Mouse (Mus musculus) small intestine, adult 2 months (tissue): ENCODE results near the gene Gm49340. TPM values are rescaled to one million over a fixed set of nuclear protein-coding genes. Genes with fewer than 3 reads are reported as not detected.

Experiments used
- H3K27ac ChIP-seq: fragments of 200-500 bp; 2 replicates; pipeline ENCODE4 v1.5.1; 2012; ENCODE audit warnings: low read depth, low read length, control low read depth, inconsistent platforms; ENCODE audit not compliant: insufficient read depth
- H3K27me3 ChIP-seq: fragments of 200-500 bp; 2 replicates; pipeline ENCODE4 v1.6.1; 2012; ENCODE audit warnings: mild to moderate bottlenecking, moderate library complexity, low read length, inconsistent platforms; ENCODE audit not compliant: control insufficient read depth, insufficient read depth
- H3K36me3 ChIP-seq: fragments of 200-500 bp; 2 replicates; pipeline ENCODE4 v1.6.1; 2012; ENCODE audit warnings: mild to moderate bottlenecking, low read length, control low read depth, inconsistent platforms; ENCODE audit not compliant: control insufficient read depth, insufficient read depth
- H3K4me1 ChIP-seq: fragments of 200-500 bp; 2 replicates; pipeline ENCODE4 v1.6.1; 2012; ENCODE audit warnings: low read length, inconsistent platforms, mixed read lengths; ENCODE audit not compliant: control insufficient read depth, insufficient read depth, insufficient read length
- H3K4me3 ChIP-seq: fragments of 200-500 bp; 2 replicates; pipeline ENCODE4 v1.5.1; 2012; ENCODE audit warnings: low read depth, mild to moderate bottlenecking, control low read depth, inconsistent platforms, low read length, moderate library complexity
- CTCF ChIP-seq: fragments of 200-500 bp; IDR thresholded peaks from 2 replicates; pipeline ENCODE4 v1.5.1; 2012; ENCODE audit warnings: low read depth, mild to moderate bottlenecking, control low read depth, inconsistent platforms, low read length, moderate library complexity, mixed read lengths; ENCODE audit not compliant: insufficient replicate concordance, insufficient read length; ENCODE audit errors: extremely low read depth
- POLR2A ChIP-seq: fragments of 200-500 bp; IDR thresholded peaks from 2 replicates; pipeline ENCODE4 v1.6.1; 2012; ENCODE audit warnings: low read depth, mild to moderate bottlenecking, control low read depth, inconsistent platforms, low read length, moderate library complexity
- WGBS: fragments of 180-500 bp; shearing (Covaris S2); methylation state at CpG from one replicate; pipeline ENCODE4 v1.1.7; 2018; 5-methylcytosine and 5-hydroxymethylcytosine counted together
- polyA plus RNA-seq: library from polyadenylated mRNA; depleted of rRNA; stranded (reverse); fragments of >200 nt; gene quantifications from 2 replicates; pipeline ENCODE4 v1.2.3, GENCODE M21; 2012; rRNA removed

The Gm49340 gene
- polyA plus RNA-seq, 1 experiment = not detected

- no peaks in the 10 kb centered on the region for H3K36me3 ChIP-seq
- WGBS = 46% methylated on average over 4 of the region's 4 CpGs
- H3K27me3 ChIP-seq = no peaks in the 10 kb centered on the region
- no peaks in the 10 kb centered on the region; the same call in 1 of the 2 replicates for H3K4me1 ChIP-seq
- no peak overlapping the region for H3K4me3 ChIP-seq
- TF ChIP-seq POLR2A (no peak), CTCF (no peak)
- H3K27ac ChIP-seq = peak overlapping the region; percentile 85
Observed at GRCm38 (mm10) chr11:73336919-73337318, 7.4 kb downstream of the Gm49340 start.

DNA sequence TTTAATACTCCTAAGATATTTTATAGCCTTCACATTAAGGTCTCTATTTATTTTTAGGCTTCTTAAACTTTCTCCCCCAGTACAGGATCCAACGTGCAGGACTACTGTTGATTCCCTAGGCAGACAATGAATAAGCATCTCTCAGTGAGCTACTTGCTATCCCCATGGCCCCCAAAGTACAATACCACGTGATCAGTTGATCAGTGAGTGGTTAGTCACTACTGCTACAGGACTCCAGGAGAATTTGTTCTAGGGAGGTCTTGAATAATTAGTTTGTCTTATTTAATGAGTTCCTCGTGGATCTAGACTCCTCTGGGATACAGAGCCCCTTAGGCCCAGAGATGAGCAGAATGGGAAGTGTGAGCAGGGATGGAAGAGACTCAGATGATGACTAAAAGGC, 20.9 kb downstream of the Gm49340 start, which contains the start of gene Olfr20:
Gene Olfr20, plus strand, starts transcription at position 301 of the 400 bp plus-strand sequence.
- Histone ChIP-seq H3K36me3 (no peaks in the 10 kb centered on the region), H3K4me3 (no peak within 1 kb of the TSS), H3K27me3 (no peaks in the 10 kb centered on the region), H3K27ac (no peak within 1 kb of the TSS), H3K4me1 (no peaks in the 10 kb centered on the region)
- TF ChIP-seq CTCF (no peak), POLR2A (no peak)
- WGBS = 45% methylated on average over 3 of the region's 3 CpGs

DNA sequence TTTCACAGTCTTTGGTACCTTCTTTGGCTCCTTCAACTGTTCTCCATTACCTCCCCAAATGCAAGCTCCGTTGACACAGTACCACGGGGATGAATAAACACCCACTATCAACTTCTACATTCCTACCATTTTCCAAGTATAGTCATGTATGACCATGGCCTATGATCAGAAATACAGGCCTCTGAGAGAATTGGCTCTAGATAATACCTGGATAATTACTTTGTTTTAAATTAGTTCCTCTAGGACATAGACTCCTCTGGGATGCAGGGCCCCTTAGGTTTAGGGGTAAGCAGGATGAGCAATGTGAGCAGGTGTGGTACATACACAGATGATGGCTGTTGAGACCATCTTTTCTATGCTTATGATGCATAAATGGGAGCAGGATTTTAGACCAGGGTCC, 41.4 kb downstream of the Gm49340 start, which contains the start of gene Olfr376:
Gene Olfr376, plus strand, starts transcription at position 301 of the 400 bp plus-strand sequence.
- Histone ChIP-seq H3K27ac (no peak within 1 kb of the TSS), H3K4me3 (no peak within 1 kb of the TSS), H3K4me1 (no peaks in the 10 kb centered on the region), H3K36me3 (no peaks in the 10 kb centered on the region), H3K27me3 (no peaks in the 10 kb centered on the region)
- WGBS = 83% methylated on average over 2 of the region's 2 CpGs
- TF ChIP-seq CTCF = no peak
- TF ChIP-seq POLR2A = no peak

- WGBS = 66% methylated on average over 4 of the region's 4 CpGs
- Histone ChIP-seq H3K4me3 (no peak overlapping the region), H3K36me3 (no peaks in the 10 kb centered on the region), H3K27ac (no peak overlapping the region), H3K4me1 (no peaks in the 10 kb centered on the region), H3K27me3 (no peaks in the 10 kb centered on the region)
- TF ChIP-seq POLR2A (no peak), CTCF (no peak)
Observed at GRCm38 (mm10) chr11:73395374-73395773, 65.8 kb downstream of the Gm49340 start.

DNA sequence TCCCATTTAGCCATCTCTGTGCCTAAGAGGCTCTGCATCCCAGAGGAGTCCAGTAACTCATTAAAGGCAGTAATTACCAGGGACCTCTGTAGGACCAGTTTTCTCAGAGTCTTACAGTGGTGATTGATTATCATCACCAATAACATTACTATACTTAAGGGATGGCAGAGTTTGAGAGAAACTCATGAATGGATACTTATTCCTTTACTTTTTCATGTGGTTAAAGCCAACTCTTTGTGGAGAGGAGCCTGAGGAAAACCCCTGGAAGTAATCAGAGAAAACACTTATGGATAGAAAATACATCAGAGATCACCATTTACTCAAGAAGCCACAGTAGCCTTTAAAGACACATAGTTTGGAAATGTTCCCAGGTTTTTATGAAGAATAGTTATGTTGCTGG, 70.0 kb downstream of the Gm49340 start, which contains the start of gene Olfr1:
Gene Olfr1, minus strand, starts transcription at position 101 of the 400 bp plus-strand sequence.
- Histone ChIP-seq H3K4me3 (no peak within 1 kb of the TSS), H3K36me3 (no peaks in the 10 kb centered on the region), H3K27me3 (no peaks in the 10 kb centered on the region), H3K27ac (no peak within 1 kb of the TSS), H3K4me1 (no peaks in the 10 kb centered on the region)
- TF ChIP-seq CTCF (no peak), POLR2A (no peak)

Other genes starting within 250 kb of the Gm49340 start
- gene Itgae, start 239.2 kb upstream of the Gm49340 start, polyA plus RNA-seq = 9.1 and 9.7 TPM in 2 replicates
- gene Haspin, start 191.4 kb upstream of the Gm49340 start, polyA plus RNA-seq = 0.84 and 2.5 TPM in 2 replicates
- gene P2rx5, start 169.3 kb upstream of the Gm49340 start, polyA plus RNA-seq = 0.15 and 0.17 TPM in 2 replicates
- gene Emc6, start 152.7 kb upstream of the Gm49340 start, polyA plus RNA-seq = 38.7 and 43.0 TPM in 2 replicates
- gene Tax1bp3, start 152.7 kb upstream of the Gm49340 start, polyA plus RNA-seq = 75.1 and 181 TPM in 2 replicates
- gene Ctns, start 130.7 kb upstream of the Gm49340 start, polyA plus RNA-seq = 7.1 and 16.4 TPM in 2 replicates
- 5.6 and 14.8 TPM in 2 replicates for gene Shpk, start 130.3 kb upstream of the Gm49340 start, polyA plus RNA-seq
- 0.10 and 0.25 TPM in 2 replicates for gene Trpv1, start 95.4 kb upstream of the Gm49340 start, polyA plus RNA-seq
- 0.17 and 0.86 TPM in 2 replicates for gene Trpv3, start 62.4 kb upstream of the Gm49340 start, polyA plus RNA-seq
- 1.4 and 9.3 TPM in 2 replicates for gene Aspa, start 145 bp upstream of the Gm49340 start, polyA plus RNA-seq
- not detected in 2 replicates for gene Spata22, start within 50 bp of the Gm49340 start, polyA plus RNA-seq
- 0.22 TPM in 1 of 2 replicates, not detected in the other for gene Olfr20, start 21.0 kb downstream of the Gm49340 start, polyA plus RNA-seq
- gene Olfr376, start 41.5 kb downstream of the Gm49340 start, polyA plus RNA-seq = not detected in 2 replicates
- not detected in 2 replicates for gene Olfr1, start 69.9 kb downstream of the Gm49340 start, polyA plus RNA-seq
- not detected in 2 replicates for gene Olfr378, start 98.7 kb downstream of the Gm49340 start, polyA plus RNA-seq
- gene Olfr380, start 127.8 kb downstream of the Gm49340 start, polyA plus RNA-seq = not detected in 2 replicates
- not detected in 2 replicates for gene Olfr381, start 161.9 kb downstream of the Gm49340 start, polyA plus RNA-seq
- gene Olfr382, start 187.5 kb downstream of the Gm49340 start, polyA plus RNA-seq = not detected in 2 replicates